Mouse (Mus musculus) G1E (cell line): ENCODE measurements around the gene Nmnat2.

Experiments used
- CTCF ChIP-seq: IDR thresholded peaks from 2 replicates; pipeline ENCODE4 v1.5.1; 2012; ENCODE audit warnings: low read depth, low read length, inconsistent platforms, mixed read lengths
- GATA1 ChIP-seq: IDR thresholded peaks from 2 replicates; pipeline ENCODE4 v1.6.1; 2012; ENCODE audit warnings: borderline replicate concordance, low read length, inconsistent platforms, mixed read lengths
- GATA2 ChIP-seq: IDR thresholded peaks from 2 replicates; pipeline ENCODE4 v1.6.1; 2012; ENCODE audit warnings: low read depth, low read length, inconsistent platforms, borderline replicate concordance
- POLR2AphosphoS5 ChIP-seq: IDR thresholded peaks from 2 replicates; pipeline ENCODE4 v1.6.1; 2012; ENCODE audit warnings: low read depth, low read length, inconsistent platforms; ENCODE audit not compliant: insufficient replicate concordance
- TAL1 ChIP-seq: conservative IDR thresholded peaks from 2 replicates; pipeline ENCODE4 v1.6.1; 2012; ENCODE audit warnings: low read depth, low read length, inconsistent platforms, mixed read lengths

DNA sequence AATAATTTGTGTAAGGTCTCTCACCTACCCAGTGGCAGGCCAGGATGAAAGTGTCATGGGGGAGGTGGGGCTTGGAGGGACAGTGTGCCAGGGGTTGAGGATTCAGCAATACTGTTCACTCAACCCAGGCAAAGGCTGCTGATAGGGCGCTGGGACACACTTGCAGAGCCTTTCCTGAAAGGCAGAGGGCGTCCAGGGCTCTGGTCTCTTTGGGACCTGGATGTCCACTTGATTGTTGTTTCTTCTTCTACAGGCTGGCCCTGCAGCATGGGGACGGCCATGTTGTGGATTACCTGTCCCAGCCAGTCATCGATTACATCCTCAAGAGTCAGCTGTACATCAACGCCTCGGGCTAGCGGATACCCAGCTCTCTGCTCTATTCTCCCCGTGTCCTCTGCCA is 160.5 kb downstream of the Nmnat2 start:
- no peak for TF ChIP-seq CTCF
- TF ChIP-seq GATA1: no peak
- TF ChIP-seq TAL1: no peak
- no peak for TF ChIP-seq POLR2AphosphoS5
- TF ChIP-seq GATA2: no peak
